Mouse (Mus musculus) embryonic facial prominence, embryonic 14.5 days (tissue): ENCODE measurements around the gene Chst15. TPM values are rescaled to one million over a fixed set of nuclear protein-coding genes. Genes with fewer than 3 reads are reported as not detected.

ENCODE experiments used
- ATAC-seq: fragments of 200-750 bp; cut with Nextera tagmentation; 2 replicates; pipeline ENCODE4 v1.8.0; 2017; ENCODE audit warnings: low read depth, moderate number of reproducible peaks, moderate TSS enrichment
- DNase-seq: peaks from one replicate; pipeline ENCODE4 v3.0.0-alpha.2; 2015; ENCODE audit warnings: low spot score
- H3K27ac ChIP-seq: fragments of 300-500 bp; sonication (generic); replicated peaks from 2 replicates; pipeline ENCODE4 v1.5.1; 2014; ENCODE audit warnings: low read depth, mild to moderate bottlenecking, low read length, moderate library complexity
- H3K27me3 ChIP-seq: fragments of 300-500 bp; sonication (generic); replicated peaks from 2 replicates; pipeline ENCODE4 v1.6.1; 2014; ENCODE audit warnings: low read length; ENCODE audit not compliant: control insufficient read depth, insufficient read depth
- H3K36me3 ChIP-seq: fragments of 300-500 bp; sonication (generic); 2 replicates; pipeline ENCODE4 v1.6.1; 2014; ENCODE audit warnings: low read length, mixed read lengths; ENCODE audit not compliant: control insufficient read depth, insufficient read depth
- H3K4me1 ChIP-seq: fragments of 300-500 bp; sonication (generic); 2 replicates; pipeline ENCODE4 v1.6.1; 2014; ENCODE audit warnings: antibody characterized with exemption, low read length; ENCODE audit not compliant: control insufficient read depth, insufficient read depth
- H3K4me2 ChIP-seq: fragments of 300-500 bp; sonication (generic); 2 replicates; pipeline ENCODE4 v1.6.1; 2014; ENCODE audit warnings: low read depth, mild to moderate bottlenecking, low read length, moderate library complexity, mixed read lengths
- H3K4me3 ChIP-seq: fragments of 300-500 bp; sonication (generic); 2 replicates; pipeline ENCODE4 v1.5.1; 2014; ENCODE audit warnings: low read depth, mild to moderate bottlenecking, low read length
- H3K9ac ChIP-seq: fragments of 300-500 bp; sonication (generic); 2 replicates; pipeline ENCODE4 v1.6.1; 2014; ENCODE audit warnings: low read depth, mild to moderate bottlenecking, low read length, moderate library complexity, mixed read lengths
- H3K9me3 ChIP-seq: fragments of 300-500 bp; sonication (generic); 2 replicates; pipeline ENCODE4 v1.6.1; 2016; ENCODE audit warnings: low read length; ENCODE audit not compliant: control insufficient read depth
- WGBS: fragments of 180-500 bp; shearing (Covaris S2); extraction: QIAGEN DNeasy Blood & Tissue Kit; methylation state at CpG from one replicate; pipeline ENCODE4 v1.1.7; 2014; 5-methylcytosine and 5-hydroxymethylcytosine counted together
- polyA plus RNA-seq: library from polyadenylated mRNA; unstranded; fragments of >200 nt; fragmentation: Nextera tagmentation; extraction: Ambion mirVana; gene quantifications from 2 replicates; pipeline ENCODE4 v1.2.1, GENCODE M21; 2014

Chst15 gene
- polyA plus RNA-seq, 1 experiment from 2014 or later: 14.2 TPM

- Histone ChIP-seq H3K4me2 (no peak overlapping the region), H3K9ac (no peak overlapping the region), H3K27ac (no peak overlapping the region), H3K27me3 (no peaks in the 10 kb centered on the region), H3K4me1 (peaks cover 16% of the 10 kb centered on the region), H3K9me3 (no peaks in the 10 kb centered on the region), H3K4me3 (no peak overlapping the region), H3K36me3 (no peaks in the 10 kb centered on the region)
- ATAC-seq (no peak), DNase-seq (no peak)
- WGBS: 44% methylated on average over 6 of the region's 6 CpGs
Observed at GRCm38 (mm10) chr7:132199686-132200085, 117.3 kb downstream of the Chst15 start.

GRCm38 (mm10) chr7:132198806-132199205 lies 118.2 kb downstream of the Chst15 start:
- Histone ChIP-seq H3K27me3 (no peaks in the 10 kb centered on the region), H3K4me2 (no peak overlapping the region), H3K9me3 (no peaks in the 10 kb centered on the region), H3K36me3 (no peaks in the 10 kb centered on the region), H3K4me1 (peaks cover 8% of the 10 kb centered on the region; the same call in 1 of the 2 replicates), H3K9ac (no peak overlapping the region), H3K4me3 (no peak overlapping the region), H3K27ac (no peak overlapping the region)
- no peak for DNase-seq
- no peak for ATAC-seq
- 69% methylated on average over 1 of the region's 1 CpGs for whole genome bisulfite sequencing

GRCm38 (mm10) chr7:132197817-132198475 lies 119.1 kb downstream of the Chst15 start:
- ATAC-seq (no peak), DNase-seq (no peak)
- no peak overlapping the region for H3K9ac ChIP-seq
- no peak overlapping the region for H3K4me3 ChIP-seq
- peaks cover 8% of the 10 kb centered on the region; the same call in 1 of the 2 replicates for H3K4me1 ChIP-seq
- H3K27ac ChIP-seq: no peak overlapping the region
- WGBS: 27% methylated on average over 7 of the region's 7 CpGs
- no peaks in the 10 kb centered on the region for H3K36me3 ChIP-seq
- no peak overlapping the region for H3K4me2 ChIP-seq
- no peaks in the 10 kb centered on the region for H3K9me3 ChIP-seq
- H3K27me3 ChIP-seq: no peaks in the 10 kb centered on the region

GRCm38 (mm10) chr7:132196581-132196980 lies 120.4 kb downstream of the Chst15 start:
- 79% methylated on average over 1 of the region's 1 CpGs for WGBS
- H3K36me3 ChIP-seq: no peaks in the 10 kb centered on the region
- no peak for ATAC-seq

GRCm38 (mm10) chr7:132193606-132194005 lies 123.4 kb downstream of the Chst15 start:
- H3K4me2 ChIP-seq: no peak overlapping the region
- ATAC-seq: no peak
- 90% methylated on average over 2 of the region's 2 CpGs for WGBS

More at GRCm38 (mm10) chr7:132196581-132196980, 120.4 kb downstream of the Chst15 start:
- Histone ChIP-seq H3K9me3 (no peaks in the 10 kb centered on the region), H3K4me1 (peaks cover 8% of the 10 kb centered on the region; the same call in 1 of the 2 replicates), H3K27me3 (no peaks in the 10 kb centered on the region), H3K27ac (no peak overlapping the region), H3K4me2 (no peak overlapping the region), H3K4me3 (no peak overlapping the region), H3K9ac (no peak overlapping the region)
- no peak for DNase-seq

GRCm38 (mm10) chr7:132187456-132187855 lies 129.6 kb downstream of the Chst15 start:
- peaks cover 16% of the 10 kb centered on the region for H3K4me1 ChIP-seq
- H3K9ac ChIP-seq: no peak overlapping the region; the same call in 1 of the 2 replicates
- no peak overlapping the region for H3K4me3 ChIP-seq
- no peaks in the 10 kb centered on the region for H3K9me3 ChIP-seq
- no peak overlapping the region for H3K4me2 ChIP-seq
- 0 out of 2 replicates have a peak overlapping the region, but pooled peaks have one; percentile 15 for H3K27ac ChIP-seq
- no peaks in the 10 kb centered on the region for H3K36me3 ChIP-seq
- H3K27me3 ChIP-seq: no peaks in the 10 kb centered on the region; the same call in 1 of the 2 replicates
- DNase-seq: peak; percentile 42
- WGBS: 13% methylated on average over 3 of the region's 3 CpGs
- ATAC-seq: no peak

More at GRCm38 (mm10) chr7:132193606-132194005, 123.4 kb downstream of the Chst15 start:
- no peaks in the 10 kb centered on the region; the same call in 1 of the 2 replicates for H3K27me3 ChIP-seq
- H3K4me1 ChIP-seq: peaks cover under 1% of the 10 kb centered on the region; the same call in 1 of the 2 replicates
- no peak overlapping the region for H3K4me3 ChIP-seq
- H3K36me3 ChIP-seq: no peaks in the 10 kb centered on the region
- H3K27ac ChIP-seq: no peak overlapping the region
- DNase-seq: no peak
- no peaks in the 10 kb centered on the region for H3K9me3 ChIP-seq
- H3K9ac ChIP-seq: no peak overlapping the region

Other genes starting within 250 kb of the Chst15 start
- gene Cpxm2, start 162.5 kb downstream of the Chst15 start, polyA plus RNA-seq: 15.3 and 17.2 TPM in 2 replicates